Mouse (Mus musculus): ENCODE measurements at regions not wholly inside any gene's neighbourhood (a gene's known extent, or its start where the extent isn't known, plus 50 kb on each side); places are given as distances from the start of the nearest gene placed in this dataset.

DNA sequence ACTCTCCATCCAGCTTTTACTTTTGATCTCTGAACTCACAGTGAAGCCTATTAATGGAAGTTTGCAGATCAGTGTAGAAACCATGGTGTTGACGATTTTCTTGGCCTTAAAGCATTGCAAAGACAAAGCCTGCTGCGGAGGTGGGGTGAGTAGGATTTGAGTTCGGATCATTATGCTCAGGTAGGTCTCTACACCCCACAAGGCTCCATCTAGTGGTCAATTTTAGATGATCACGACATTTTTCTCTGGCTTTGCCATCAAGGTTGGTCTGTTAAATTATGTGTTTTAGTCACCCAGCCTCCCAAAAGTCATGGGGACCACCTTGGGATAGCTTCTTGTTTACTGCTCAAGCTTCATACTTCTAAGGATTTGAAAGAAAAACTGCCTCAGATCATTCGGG lies 340.9 kb upstream of the Hnrnpa3 start:
- TF ChIP-seq CTCF (IDR thresholded peaks at IDR 0.05; ENCODE audit: borderline replicate concordance, control insufficient read depth, extremely low read depth, insufficient read depth, low read length, poor library complexity) (no peak), POLR2A (IDR thresholded peaks at IDR 0.05; ENCODE audit: control insufficient read depth, extremely low read depth, insufficient read depth, low read length, poor library complexity) (no peak)
